Mouse (Mus musculus) thymus, adult 2 months (tissue): ENCODE results near the gene Scap.

Experiments used
- CTCF ChIP-seq: fragments of 200-500 bp; IDR thresholded peaks from 2 replicates; pipeline ENCODE4 v1.5.1; 2012; ENCODE audit warnings: mild to moderate bottlenecking, control low read depth, low read length, moderate library complexity, borderline replicate concordance; ENCODE audit not compliant: control insufficient read depth, poor library complexity, insufficient read depth; ENCODE audit errors: extremely low read depth
- POLR2A ChIP-seq: fragments of 200-500 bp; IDR thresholded peaks from 2 replicates; pipeline ENCODE4 v1.6.1; 2012; ENCODE audit warnings: mild to moderate bottlenecking, low read length, control low read depth, moderate library complexity; ENCODE audit not compliant: control insufficient read depth, poor library complexity, insufficient read depth; ENCODE audit errors: extremely low read depth

DNA sequence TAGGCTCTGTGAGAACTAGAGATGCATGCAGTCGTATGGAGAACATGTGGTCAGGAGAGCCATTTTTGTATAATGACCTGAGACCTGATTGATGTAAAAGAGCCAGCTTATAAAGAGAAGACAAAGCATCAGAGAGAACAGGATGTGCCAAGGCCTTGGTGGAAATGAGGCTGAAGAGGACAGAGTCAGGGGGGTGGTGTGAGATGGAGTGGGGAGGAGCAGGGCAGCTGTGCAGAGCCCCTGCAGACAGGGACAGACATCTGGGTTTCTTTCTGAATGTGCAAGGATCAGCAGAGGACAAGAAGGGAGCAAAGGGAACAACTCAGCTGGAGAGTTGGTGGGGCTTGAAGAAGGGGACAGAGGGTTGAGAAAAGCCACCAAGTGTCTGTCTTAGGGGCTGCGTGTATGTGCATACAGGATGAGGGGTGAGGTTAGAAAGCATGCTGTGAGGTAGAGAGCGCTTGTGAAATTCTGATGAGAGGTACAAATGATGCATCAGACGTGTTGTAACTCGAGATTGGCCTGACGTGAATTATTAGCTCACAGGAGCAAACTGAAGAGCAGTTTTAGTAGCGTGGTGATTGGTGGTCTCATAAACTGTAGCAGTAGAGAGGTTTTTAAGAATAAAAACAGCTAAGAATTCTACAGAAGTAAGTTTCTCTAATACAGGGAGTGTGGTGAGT lies 12.1 kb downstream of the Scap start:
- TF ChIP-seq CTCF = no peak
- no peak for TF ChIP-seq POLR2A
